Mouse (Mus musculus) CH12.LX (cell line): ENCODE data around the gene Cyp21a1.

Experiments
- CTCF ChIP-seq, 2 experiments: IDR thresholded peaks in 1 of 2; conservative IDR thresholded peaks in 1 of 2; 2 replicates each; pipeline ENCODE4 v1.5.1; 2011 to 2012; ENCODE audit warnings: low read depth in 2 of 2, low read length in 2 of 2, improper control_type of control experiment in 1 of 2, inconsistent platforms in 1 of 2, mild to moderate bottlenecking in 1 of 2, moderate library complexity in 1 of 2
- EP300 ChIP-seq: IDR thresholded peaks from 2 replicates; pipeline ENCODE4 v1.6.1; 2011; ENCODE audit warnings: low read length, improper control_type of control experiment
- HCFC1 ChIP-seq: IDR thresholded peaks from 2 replicates; pipeline ENCODE4 v1.6.1; 2012; ENCODE audit warnings: low read depth, mild to moderate bottlenecking, inconsistent platforms, low read length, improper control_type of control experiment
- IRF4 ChIP-seq: IDR thresholded peaks from 2 replicates; pipeline ENCODE4 v1.6.1; 2014; ENCODE audit warnings: low read depth, mild to moderate bottlenecking, inconsistent platforms, low read length, improper control_type of control experiment
- MAFK ChIP-seq: IDR thresholded peaks from 2 replicates; pipeline ENCODE4 v1.6.1; 2011; ENCODE audit warnings: low read length, improper control_type of control experiment; ENCODE audit not compliant: insufficient replicate concordance
- MAX ChIP-seq: IDR thresholded peaks from 2 replicates; pipeline ENCODE4 v1.6.1; 2011; ENCODE audit warnings: low read length, improper control_type of control experiment
- PAX5 ChIP-seq: IDR thresholded peaks from 2 replicates; pipeline ENCODE4 v1.6.1; 2012; ENCODE audit warnings: low read length, inconsistent platforms, mixed read lengths
- POLR2A ChIP-seq: IDR thresholded peaks from 2 replicates; pipeline ENCODE4 v1.6.1; 2011; ENCODE audit warnings: low read depth, mild to moderate bottlenecking, improper control_type of control experiment, low read length

DNA sequence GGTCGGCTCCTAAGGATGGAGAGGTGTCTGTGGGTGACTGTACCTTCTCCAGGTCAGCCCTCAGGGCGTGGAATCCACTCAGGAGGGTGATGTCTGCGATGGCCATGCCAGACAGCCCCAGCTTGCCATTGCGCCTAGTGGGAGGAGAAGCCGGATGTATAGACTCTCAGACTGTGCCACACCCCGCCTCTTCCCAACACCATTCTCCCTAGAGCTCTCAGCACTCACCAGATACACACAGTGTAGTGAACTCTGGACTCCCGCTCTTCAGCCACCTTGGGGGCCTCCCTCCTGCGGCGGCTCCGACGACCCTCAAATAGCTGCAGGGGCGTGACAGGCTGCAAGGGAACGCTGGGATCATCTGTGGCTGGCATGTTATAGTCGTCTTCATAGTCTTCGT lies 6.9 kb upstream of the Cyp21a1 start:
- TF ChIP-seq MAX (no peak), PAX5 (no peak), CTCF (conservative IDR thresholded peaks at IDR 0.05 in 1 of 2, IDR thresholded peaks at IDR 0.05 in 1 of 2; ENCODE audit: low read depth in 2 of 2, low read length in 2 of 2) (no peak), HCFC1 (no peak), POLR2A (no peak), MAFK (no peak), IRF4 (no peak), EP300 (no peak)
